Mouse (Mus musculus) large intestine, adult 2 months (tissue): ENCODE measurements around the gene Gm32742. TPM values are rescaled to one million over a fixed set of nuclear protein-coding genes. Genes with fewer than 3 reads are reported as not detected.

Experiments used
- polyA plus RNA-seq: library from polyadenylated mRNA; depleted of rRNA; stranded (reverse); fragments of >200 nt; gene quantifications from 2 replicates; pipeline ENCODE4 v1.2.3, GENCODE M21; 2012; rRNA removed

The Gm32742 gene
- polyA plus RNA-seq, 1 experiment: 0.55 TPM

Other genes with a start within 250 kb of the Gm32742 start
- gene Sik2, start 156.4 kb downstream of the Gm32742 start, polyA plus RNA-seq: 6.4 and 11.6 TPM in 2 replicates
- not detected in 2 replicates for gene Btg4, start 104.6 kb downstream of the Gm32742 start, polyA plus RNA-seq
- gene Layn, start 88.4 kb downstream of the Gm32742 start, polyA plus RNA-seq: 0.31 and 0.80 TPM in 2 replicates
- not detected in 2 replicates for gene 4833427G06Rik, start 63.4 kb downstream of the Gm32742 start, polyA plus RNA-seq
- gene Pou2af1, start 48.2 kb upstream of the Gm32742 start, polyA plus RNA-seq: 20.6 and 25.1 TPM in 2 replicates
- gene Colca2, start 113.1 kb upstream of the Gm32742 start, polyA plus RNA-seq: 5.0 and 5.5 TPM in 2 replicates
- 3.7 and 15.2 TPM in 2 replicates for gene 1810046K07Rik, start 163.4 kb upstream of the Gm32742 start, polyA plus RNA-seq